Mouse (Mus musculus) left cerebral cortex, adult 9 months (tissue): ENCODE data around the gene Ppp1cc.
"Not testable (repeated sequence)": the region's sequence is repeated elsewhere in the genome, so short reads cannot be mapped to it uniquely, and the experiment has no call there.

ENCODE experiments used
- DNase-seq, 2 experiments: peaks; one replicate each; pipeline ENCODE4 v3.0.0; 2022; ENCODE audit warnings: low spot score in 2 of 2

The Ppp1cc gene

GRCm38 (mm10) chr5:122212820-122213219 is 54.7 kb downstream of the Ppp1cc start:
- DNase-seq, result not testable (repeated sequence)

GRCm38 (mm10) chr5:122213861-122214260 is 55.8 kb downstream of the Ppp1cc start:
- no peak for DNase-seq

GRCm38 (mm10) chr5:122217636-122218035 is 59.6 kb downstream of the Ppp1cc start:
- DNase-seq, result no peak

- DNase-seq, result no peak
These were observed 60.2 kb downstream of the Ppp1cc start for GRCm38 (mm10) chr5:122218109-122218905.

- DNase-seq, result peak in 1 of 2 experiments; percentile 15
These were observed 60.9 kb downstream of the Ppp1cc start for GRCm38 (mm10) chr5:122218928-122219327.

GRCm38 (mm10) chr5:122219655-122220629 is 61.9 kb downstream of the Ppp1cc start:
- no peak for DNase-seq

- no peak for DNase-seq
These were observed 63.0 kb downstream of the Ppp1cc start for GRCm38 (mm10) chr5:122221085-122221484.

- DNase-seq, result no peak
These were observed 66.2 kb downstream of the Ppp1cc start for GRCm38 (mm10) chr5:122224291-122224690.
